Mouse (Mus musculus) hindbrain, embryonic 16.5 days (tissue): ENCODE measurements at regions not wholly inside any gene's neighbourhood (a gene's known extent, or its start where the extent isn't known, plus 50 kb on each side); places are given as distances from the start of the nearest gene placed in this dataset.

ENCODE experiments used
- ATAC-seq: fragments of 200-750 bp; cut with Nextera tagmentation; 2 replicates; pipeline ENCODE4 v1.8.0; 2017; ENCODE audit warnings: moderate TSS enrichment, moderate library complexity
- H3K27ac ChIP-seq: fragments of 300-500 bp; sonication (generic); 2 replicates; pipeline ENCODE4 v1.5.1; 2014; ENCODE audit warnings: low read depth, mild to moderate bottlenecking, control low read depth, low read length, moderate library complexity
- H3K27me3 ChIP-seq: fragments of 300-500 bp; sonication (generic); replicated peaks from 2 replicates; pipeline ENCODE4 v1.6.1; 2014; ENCODE audit warnings: low read length; ENCODE audit not compliant: control insufficient read depth, insufficient read depth
- H3K36me3 ChIP-seq: fragments of 300-500 bp; sonication (generic); 2 replicates; pipeline ENCODE4 v1.6.1; 2014; ENCODE audit warnings: mild to moderate bottlenecking, low read length, moderate library complexity, mixed read lengths; ENCODE audit not compliant: control insufficient read depth, insufficient read depth
- H3K4me1 ChIP-seq: fragments of 300-500 bp; sonication (generic); 2 replicates; pipeline ENCODE4 v1.6.1; 2014; ENCODE audit warnings: low read depth, low read length; ENCODE audit not compliant: control insufficient read depth, insufficient read depth
- H3K4me2 ChIP-seq: fragments of 300-500 bp; sonication (generic); 2 replicates; pipeline ENCODE4 v1.6.1; 2014; ENCODE audit warnings: mild to moderate bottlenecking, low read length, control low read depth, moderate library complexity
- H3K4me3 ChIP-seq: fragments of 300-500 bp; sonication (generic); 2 replicates; pipeline ENCODE4 v1.5.1; 2014; ENCODE audit warnings: mild to moderate bottlenecking, low read length, control low read depth, moderate library complexity
- H3K9ac ChIP-seq: fragments of 300-500 bp; sonication (generic); 2 replicates; pipeline ENCODE4 v1.6.1; 2014; ENCODE audit warnings: low read depth, mild to moderate bottlenecking, control low read depth, low read length, moderate library complexity
- H3K9me3 ChIP-seq: fragments of 300-500 bp; sonication (generic); 2 replicates; pipeline ENCODE4 v1.6.1; 2014; ENCODE audit warnings: mild to moderate bottlenecking, low read length, moderate library complexity; ENCODE audit not compliant: control insufficient read depth
- WGBS: fragments of 180-500 bp; shearing (Covaris S2); extraction: QIAGEN DNeasy Blood & Tissue Kit; methylation state at CpG from one replicate; pipeline ENCODE4 v1.1.7; 2014; 5-methylcytosine and 5-hydroxymethylcytosine counted together

DNA sequence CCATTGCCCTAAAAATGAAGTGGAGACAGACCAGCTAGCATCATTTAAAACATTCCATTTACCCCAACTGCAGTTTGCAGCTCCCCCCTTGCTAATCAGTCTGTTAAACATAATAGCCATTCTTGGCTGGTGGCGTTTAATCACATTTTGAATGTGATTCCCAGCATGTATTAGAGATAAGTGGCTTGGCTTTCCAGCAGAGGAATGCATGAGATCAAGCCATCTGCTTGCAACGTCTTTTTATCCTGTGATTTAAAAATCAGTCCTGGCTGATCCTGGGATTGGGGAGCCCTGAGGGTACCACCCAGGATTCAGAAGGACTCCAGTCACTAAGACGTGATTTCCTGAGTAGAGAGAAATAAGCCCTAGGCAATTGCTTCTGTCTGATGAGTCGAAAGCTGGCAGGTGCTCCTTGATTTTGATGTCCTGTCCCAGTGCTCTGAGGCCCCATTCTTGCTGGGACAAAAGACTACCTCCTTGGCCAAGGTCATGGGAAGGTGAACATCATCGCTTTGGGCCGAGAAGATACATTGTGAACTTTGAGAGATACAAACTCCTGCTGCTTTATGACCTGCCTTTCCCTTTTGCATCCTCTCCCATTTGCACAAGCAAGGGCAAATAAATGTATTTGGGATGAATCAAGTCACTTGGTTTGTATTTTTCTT, 623.8 kb downstream of the Tmem132b start:
- H3K27ac ChIP-seq, result no peak overlapping the region
- ATAC-seq, result no peak
- no peaks in the 10 kb centered on the region for H3K4me1 ChIP-seq
- H3K9me3 ChIP-seq, result no peaks in the 10 kb centered on the region
- no peak overlapping the region for H3K4me3 ChIP-seq
- no peaks in the 10 kb centered on the region for H3K36me3 ChIP-seq
- H3K4me2 ChIP-seq, result no peak overlapping the region
- H3K9ac ChIP-seq, result no peak overlapping the region
- 39% methylated on average over 6 of the region's 6 CpGs for WGBS
- no peaks in the 10 kb centered on the region for H3K27me3 ChIP-seq

DNA sequence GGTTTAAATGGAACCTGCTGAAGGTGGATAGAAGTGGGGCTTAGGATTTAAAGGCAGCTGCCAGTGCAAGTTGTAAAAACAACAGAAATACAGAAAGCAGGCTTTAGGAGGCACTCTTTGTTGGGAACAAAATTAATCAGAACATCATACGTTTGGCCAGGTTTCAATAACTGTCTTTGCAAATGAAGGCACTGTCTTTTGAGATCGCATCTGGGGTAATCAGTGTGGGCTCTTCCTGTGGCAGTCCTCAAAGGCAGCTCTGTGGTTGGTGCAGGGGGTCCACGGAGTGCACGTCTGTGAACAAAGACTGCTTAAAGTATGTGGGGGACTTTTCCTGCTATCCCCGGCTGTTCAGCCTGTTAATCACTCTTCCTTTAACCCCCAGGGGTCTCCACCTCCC, 654.5 kb downstream of the Tmem132b start:
- H3K4me2 ChIP-seq, result no peak overlapping the region
- H3K9ac ChIP-seq, result no peak overlapping the region
- no peaks in the 10 kb centered on the region for H3K9me3 ChIP-seq
- no peak overlapping the region for H3K27ac ChIP-seq
- no peaks in the 10 kb centered on the region for H3K4me1 ChIP-seq
- H3K4me3 ChIP-seq, result no peak overlapping the region
- no peak for ATAC-seq
- no peaks in the 10 kb centered on the region for H3K36me3 ChIP-seq
- H3K27me3 ChIP-seq, result no peaks in the 10 kb centered on the region
- WGBS, result 27% methylated on average over 5 of the region's 5 CpGs

DNA sequence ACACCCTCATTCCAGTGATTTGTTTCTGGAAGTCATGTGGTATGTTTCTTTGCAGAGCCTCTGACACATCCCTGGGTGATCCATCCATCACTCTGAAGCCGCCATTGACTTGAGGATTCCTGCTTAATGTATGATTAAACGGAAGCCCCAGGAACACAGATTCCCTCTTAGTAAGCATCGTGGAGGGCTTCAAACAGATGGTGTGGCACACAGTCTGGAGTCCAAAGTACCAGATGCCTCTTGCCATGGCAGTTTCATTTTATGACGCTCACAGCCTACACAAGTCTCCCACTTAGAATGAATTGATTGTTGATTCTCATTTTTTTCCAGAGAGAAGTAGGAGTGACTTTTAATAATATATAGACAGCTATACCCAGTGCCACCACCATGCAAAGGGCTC, 668.3 kb downstream of the Tmem132b start:
- no peaks in the 10 kb centered on the region for H3K9me3 ChIP-seq
- H3K4me1 ChIP-seq, result peaks cover 3% of the 10 kb centered on the region; the same call in 1 of the 2 replicates
- no peaks in the 10 kb centered on the region for H3K27me3 ChIP-seq
- no peak overlapping the region for H3K27ac ChIP-seq
- H3K4me3 ChIP-seq, result no peak overlapping the region
- no peak overlapping the region for H3K4me2 ChIP-seq
- H3K9ac ChIP-seq, result no peak overlapping the region
- WGBS, result 47% methylated on average over 4 of the region's 4 CpGs
- no peak for ATAC-seq
- H3K36me3 ChIP-seq, result no peaks in the 10 kb centered on the region

DNA sequence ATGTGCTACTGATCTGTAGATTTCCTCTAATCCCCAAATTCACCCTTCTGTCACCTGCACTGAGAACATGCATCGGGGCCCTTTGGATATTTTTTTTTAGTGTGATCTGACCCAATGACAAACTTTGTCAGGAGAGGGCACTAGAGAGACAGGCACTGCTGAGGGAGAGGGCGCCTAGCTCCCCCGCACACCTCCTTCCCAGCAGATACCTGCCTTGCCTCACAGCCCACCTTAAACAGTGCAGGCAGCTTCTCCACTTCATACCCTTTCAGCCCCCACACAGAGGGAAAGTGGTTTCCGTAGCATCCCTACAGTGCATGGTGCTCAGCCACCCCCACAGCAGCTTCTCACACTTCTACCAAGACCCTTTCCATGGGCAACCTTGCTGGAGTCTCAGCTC, 670.0 kb downstream of the Tmem132b start:
- H3K9me3 ChIP-seq, result no peaks in the 10 kb centered on the region
- no peak overlapping the region for H3K9ac ChIP-seq
- WGBS, result 39% methylated on average over 4 of the region's 4 CpGs
- H3K36me3 ChIP-seq, result no peaks in the 10 kb centered on the region
- H3K4me1 ChIP-seq, result peaks cover 3% of the 10 kb centered on the region; the same call in 1 of the 2 replicates
- no peak overlapping the region for H3K4me2 ChIP-seq
- ATAC-seq, result no peak
- no peak overlapping the region for H3K4me3 ChIP-seq
- H3K27me3 ChIP-seq, result no peaks in the 10 kb centered on the region
- no peak overlapping the region for H3K27ac ChIP-seq

DNA sequence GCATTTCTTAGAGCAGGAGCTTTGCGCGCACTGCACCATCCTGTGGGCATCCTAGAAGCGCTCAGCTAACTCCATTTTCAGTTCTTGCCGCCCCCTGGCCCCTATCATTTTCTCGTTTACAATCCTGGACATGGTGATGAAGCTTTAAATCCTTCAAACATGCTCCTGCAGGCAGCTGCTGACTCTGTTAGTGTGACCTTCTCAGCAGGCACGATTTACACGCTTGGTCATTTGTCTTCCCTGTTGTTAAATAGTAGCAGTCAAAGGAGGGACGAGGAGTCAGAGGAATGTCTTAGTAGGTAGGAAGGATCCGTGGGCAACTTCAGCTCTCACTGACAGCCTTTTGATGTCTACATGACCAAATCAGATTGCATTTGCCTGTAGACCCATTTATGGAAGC, 670.4 kb downstream of the Tmem132b start:
- Histone ChIP-seq H3K4me2 (no peak overlapping the region), H3K27ac (no peak overlapping the region), H3K9me3 (no peaks in the 10 kb centered on the region), H3K4me1 (peaks cover 3% of the 10 kb centered on the region; the same call in 1 of the 2 replicates), H3K36me3 (no peaks in the 10 kb centered on the region), H3K4me3 (no peak overlapping the region), H3K27me3 (no peaks in the 10 kb centered on the region), H3K9ac (no peak overlapping the region)
- ATAC-seq, result no peak
- WGBS, result 32% methylated on average over 9 of the region's 9 CpGs

DNA sequence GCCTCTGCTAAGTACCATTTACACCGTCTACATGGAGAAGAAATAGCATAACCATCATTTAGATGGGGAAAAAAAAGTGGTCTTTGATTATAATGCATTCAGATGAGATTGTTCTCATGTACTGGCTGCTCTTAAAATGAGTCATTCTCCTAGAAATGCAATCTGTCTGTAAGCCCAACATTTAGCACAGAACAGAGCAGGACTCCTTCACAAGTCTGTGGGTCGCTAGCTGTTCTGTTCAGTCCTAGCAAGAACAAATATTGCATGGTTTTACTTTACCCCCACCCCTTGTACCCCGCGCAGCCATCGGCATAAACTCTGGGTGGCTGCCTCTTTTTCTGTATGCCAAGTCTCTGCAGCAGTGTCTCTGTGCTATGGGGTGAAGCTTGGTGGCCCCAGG, 685.4 kb downstream of the Tmem132b start:
- no peak for ATAC-seq
- no peaks in the 10 kb centered on the region for H3K27me3 ChIP-seq

DNA sequence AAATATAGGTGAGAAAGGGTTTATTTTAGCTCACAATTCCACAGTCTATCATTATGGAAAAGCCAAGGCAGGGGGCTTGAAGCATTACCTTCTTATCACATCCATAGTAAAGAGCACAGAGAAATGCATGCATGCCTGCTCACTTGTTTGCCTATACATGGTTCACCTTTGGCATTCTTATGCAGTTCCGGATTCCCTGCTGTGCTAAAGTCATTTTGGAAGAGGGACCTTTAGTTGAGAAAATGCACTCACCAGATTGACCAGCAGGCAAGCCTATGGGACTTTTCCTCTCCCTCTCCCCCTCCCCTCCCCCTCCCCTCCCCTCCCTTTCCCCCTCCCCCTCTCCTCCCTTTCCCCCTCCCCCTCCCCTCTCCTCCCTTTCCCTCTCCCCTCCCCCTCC, 686.2 kb downstream of the Tmem132b start:
- Histone ChIP-seq H3K4me2 (no peak overlapping the region), H3K9ac (no peak overlapping the region), H3K4me3 (no peak overlapping the region), H3K9me3 (no peaks in the 10 kb centered on the region), H3K4me1 (no peaks in the 10 kb centered on the region), H3K27me3 (no peaks in the 10 kb centered on the region), H3K36me3 (no peaks in the 10 kb centered on the region), H3K27ac (no peak overlapping the region)
- no peak for ATAC-seq
- 81% methylated on average over 1 of the region's 1 CpGs for WGBS

More for the DNA sequence above, 685.4 kb downstream of the Tmem132b start:
- Histone ChIP-seq H3K4me3 (no peak overlapping the region), H3K9ac (no peak overlapping the region), H3K27ac (no peak overlapping the region), H3K36me3 (no peaks in the 10 kb centered on the region), H3K4me2 (no peak overlapping the region), H3K9me3 (no peaks in the 10 kb centered on the region), H3K4me1 (no peaks in the 10 kb centered on the region)
- WGBS, result 83% methylated on average over 5 of the region's 5 CpGs

DNA sequence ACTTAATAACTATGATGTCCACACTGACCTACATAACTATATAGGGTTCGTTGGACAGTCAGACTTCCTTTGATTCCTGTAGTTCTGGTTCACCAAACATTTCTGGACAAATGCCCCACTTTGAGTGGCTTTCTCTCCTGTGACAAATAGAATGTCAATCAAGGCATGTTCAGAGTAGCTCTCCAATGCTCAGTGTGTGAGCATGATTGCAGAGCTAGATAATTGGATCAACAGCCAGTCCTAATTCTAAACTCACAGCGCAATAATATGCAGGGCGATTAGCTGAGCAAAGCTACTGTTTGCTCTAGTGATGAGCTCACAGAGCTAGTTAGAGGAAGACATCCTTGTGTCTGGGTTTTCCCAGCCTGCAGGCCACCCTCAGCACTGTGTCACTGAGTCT, 692.1 kb downstream of the Tmem132b start:
- WGBS, result 67% methylated on average over 3 of the region's 3 CpGs
- Histone ChIP-seq H3K9ac (no peak overlapping the region), H3K9me3 (no peaks in the 10 kb centered on the region), H3K4me1 (no peaks in the 10 kb centered on the region), H3K36me3 (no peaks in the 10 kb centered on the region), H3K27me3 (no peaks in the 10 kb centered on the region), H3K27ac (no peak overlapping the region), H3K4me2 (no peak overlapping the region), H3K4me3 (no peak overlapping the region)
- ATAC-seq, result no peak

DNA sequence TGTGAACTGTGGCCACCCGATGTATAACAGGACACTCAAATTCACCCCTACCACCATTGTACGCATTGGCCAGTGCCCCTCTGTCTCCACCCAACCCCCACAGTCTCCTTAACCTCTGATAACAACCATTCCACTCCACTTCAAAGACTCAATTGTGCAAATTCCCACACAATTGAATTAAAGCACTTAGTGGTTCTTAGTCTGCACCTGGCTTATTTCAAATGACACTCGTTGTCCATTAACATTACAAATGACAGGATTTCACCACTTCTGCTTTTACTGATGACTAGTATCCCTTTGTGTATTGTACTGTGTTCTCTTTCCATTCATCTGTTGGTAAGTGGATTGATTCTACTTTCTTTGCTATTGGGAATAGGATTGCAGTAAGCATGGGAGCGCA, 699.2 kb downstream of the Tmem132b start:
- Histone ChIP-seq H3K4me2 (no peak overlapping the region), H3K4me3 (no peak overlapping the region), H3K9ac (no peak overlapping the region), H3K27me3 (no peaks in the 10 kb centered on the region), H3K4me1 (no peaks in the 10 kb centered on the region), H3K36me3 (no peaks in the 10 kb centered on the region), H3K27ac (no peak overlapping the region), H3K9me3 (no peaks in the 10 kb centered on the region)
- WGBS, result 78% methylated on average over 4 of the region's 4 CpGs
- no peak for ATAC-seq

DNA sequence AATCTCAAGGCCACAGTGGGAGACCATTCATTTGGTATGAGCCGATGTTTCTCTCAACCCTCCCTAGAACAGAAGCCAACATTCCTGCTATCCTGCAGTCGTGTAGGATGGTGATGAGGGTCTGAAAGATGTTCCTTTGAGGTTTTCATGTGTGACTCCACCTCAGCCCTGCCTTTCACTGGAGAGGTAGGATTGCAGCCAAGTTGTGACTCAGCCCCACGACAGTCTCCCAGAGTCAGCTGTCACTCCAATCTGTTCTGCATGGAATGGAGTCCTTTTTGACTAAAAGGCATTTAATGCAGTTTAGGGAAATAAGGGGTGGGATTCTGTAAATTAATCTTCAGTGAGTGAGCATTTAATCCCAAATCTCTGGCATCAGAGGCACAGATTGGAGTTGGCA, 706.5 kb downstream of the Tmem132b start:
- Histone ChIP-seq H3K36me3 (no peaks in the 10 kb centered on the region), H3K9me3 (no peaks in the 10 kb centered on the region), H3K4me3 (no peak overlapping the region), H3K9ac (no peak overlapping the region), H3K27ac (no peak overlapping the region), H3K4me1 (no peaks in the 10 kb centered on the region), H3K27me3 (no peaks in the 10 kb centered on the region), H3K4me2 (no peak overlapping the region)
- no peak for ATAC-seq
- 53% methylated on average over 3 of the region's 3 CpGs for WGBS
